Mouse (Mus musculus): Measurements from ENCODE around the gene Tsc22d4. TPM values are rescaled to one million over a fixed set of nuclear protein-coding genes. Genes with fewer than 3 reads are reported as not detected.

The Tsc22d4 gene
- total RNA-seq (2014; fragmentation: Nextera tagmentation), result 90.8 and 114 TPM in 2 replicates
- 74.5 and 93.5 TPM in 2 replicates for total RNA-seq (2017)
- 404 and 491 TPM in 2 replicates for polyA plus RNA-seq (2012)

GRCm38 (mm10) chr5:137745214-137746171 lies at the start of gene Tsc22d4:
Gene Tsc22d4 (plus strand): TSS chr5:137745730.
- ATAC-seq (ENCODE audit: extremely low read depth, insufficient number of reproducible peaks, low FRiP score, poor library complexity, severe bottlenecking) (peak; percentile 70), DNase-seq (ENCODE audit: low spot score) (peak; percentile 86)
- Histone ChIP-seq H3K27me3 (ENCODE audit: insufficient read depth, low read length) (no peaks in the 10 kb centered on the region), H3K4me1 (ENCODE audit: insufficient read depth, low read depth, low read length) (peaks cover 66% of the 10 kb centered on the region), H3K36me3 (replicated peaks) (peaks cover 29% of the 10 kb centered on the region), H3K9me3 (replicated peaks) (no peaks in the 10 kb centered on the region), H3K4me3 (ENCODE audit: low read depth, low read length) (peak within 1 kb of the TSS; percentile 88)
- TF ChIP-seq TAL1 (conservative IDR thresholded peaks at IDR 0.05; ENCODE audit: low read depth, low read length) (no peak), GATA2 (IDR thresholded peaks at IDR 0.05; ENCODE audit: borderline replicate concordance, low read depth, low read length) (no peak), CTCF (IDR thresholded peaks at IDR 0.05; ENCODE audit: low read depth, low read length) (no peak), GATA1 (IDR thresholded peaks at IDR 0.05; ENCODE audit: borderline replicate concordance, low read length) (no peak), POLR2AphosphoS5 (IDR thresholded peaks at IDR 0.05; ENCODE audit: insufficient replicate concordance, low read depth, low read length) (no peak)

- Histone ChIP-seq H3K4me3 (ENCODE audit: low read depth, low read length) (no peak overlapping the region), H3K36me3 (replicated peaks) (no peaks in the 10 kb centered on the region), H3K9me3 (replicated peaks) (no peaks in the 10 kb centered on the region), H3K27me3 (ENCODE audit: insufficient read depth, low read length) (no peaks in the 10 kb centered on the region), H3K4me1 (ENCODE audit: insufficient read depth, low read depth, low read length) (peaks cover 21% of the 10 kb centered on the region)
- ATAC-seq (ENCODE audit: extremely low read depth, insufficient number of reproducible peaks, low FRiP score, poor library complexity, severe bottlenecking) (no peak), DNase-seq (ENCODE audit: low spot score) (no peak)
- no peak for TF ChIP-seq GATA2 (IDR thresholded peaks at IDR 0.05; ENCODE audit: borderline replicate concordance, low read depth, low read length)
- TF ChIP-seq POLR2AphosphoS5 (IDR thresholded peaks at IDR 0.05; ENCODE audit: insufficient replicate concordance, low read depth, low read length), result no peak
- TF ChIP-seq CTCF (IDR thresholded peaks at IDR 0.05; ENCODE audit: low read depth, low read length), result no peak
- TF ChIP-seq TAL1 (conservative IDR thresholded peaks at IDR 0.05; ENCODE audit: low read depth, low read length), result no peak
- TF ChIP-seq GATA1 (IDR thresholded peaks at IDR 0.05; ENCODE audit: borderline replicate concordance, low read length), result no peak
Measured at GRCm38 (mm10) chr5:137695930-137696329, 49.6 kb upstream of the Tsc22d4 start.

GRCm38 (mm10) chr5:137699080-137699479 lies 46.5 kb upstream of the Tsc22d4 start:
- no peaks in the 10 kb centered on the region for H3K9me3 ChIP-seq (replicated peaks)
- H3K27me3 ChIP-seq (ENCODE audit: insufficient read depth, low read length), result peaks cover 5% of the 10 kb centered on the region; the same call in 1 of the 2 replicates
- H3K4me1 ChIP-seq (ENCODE audit: insufficient read depth, low read depth, low read length), result peaks cover 24% of the 10 kb centered on the region
- no peak overlapping the region for H3K4me3 ChIP-seq (ENCODE audit: low read depth, low read length)
- no peaks in the 10 kb centered on the region for H3K36me3 ChIP-seq (replicated peaks)
- ATAC-seq (ENCODE audit: extremely low read depth, insufficient number of reproducible peaks, low FRiP score, poor library complexity, severe bottlenecking) (no peak), DNase-seq (ENCODE audit: low spot score) (no peak)
- TF ChIP-seq CTCF (IDR thresholded peaks at IDR 0.05; ENCODE audit: low read depth, low read length), result no peak
- TF ChIP-seq GATA1 (IDR thresholded peaks at IDR 0.05; ENCODE audit: borderline replicate concordance, low read length), result no peak
- no peak for TF ChIP-seq TAL1 (conservative IDR thresholded peaks at IDR 0.05; ENCODE audit: low read depth, low read length)
- no peak for TF ChIP-seq GATA2 (IDR thresholded peaks at IDR 0.05; ENCODE audit: borderline replicate concordance, low read depth, low read length)
- TF ChIP-seq POLR2AphosphoS5 (IDR thresholded peaks at IDR 0.05; ENCODE audit: insufficient replicate concordance, low read depth, low read length), result no peak

- Histone ChIP-seq H3K4me1 (ENCODE audit: insufficient read depth, low read depth, low read length) (peaks cover 24% of the 10 kb centered on the region), H3K9me3 (replicated peaks) (no peaks in the 10 kb centered on the region), H3K36me3 (replicated peaks) (no peaks in the 10 kb centered on the region), H3K27me3 (ENCODE audit: insufficient read depth, low read length) (peaks cover 5% of the 10 kb centered on the region; the same call in 1 of the 2 replicates), H3K4me3 (ENCODE audit: low read depth, low read length) (no peak overlapping the region)
- TF ChIP-seq POLR2AphosphoS5 (IDR thresholded peaks at IDR 0.05; ENCODE audit: insufficient replicate concordance, low read depth, low read length) (no peak), TAL1 (conservative IDR thresholded peaks at IDR 0.05; ENCODE audit: low read depth, low read length) (no peak), GATA1 (IDR thresholded peaks at IDR 0.05; ENCODE audit: borderline replicate concordance, low read length) (no peak), GATA2 (IDR thresholded peaks at IDR 0.05; ENCODE audit: borderline replicate concordance, low read depth, low read length) (no peak), CTCF (IDR thresholded peaks at IDR 0.05; ENCODE audit: low read depth, low read length) (no peak)
- 0 out of 2 replicates have a peak, but pooled peaks have one; percentile 15 for ATAC-seq (ENCODE audit: extremely low read depth, insufficient number of reproducible peaks, low FRiP score, poor library complexity, severe bottlenecking)
- DNase-seq (ENCODE audit: low spot score), result peak; percentile 7
Measured at GRCm38 (mm10) chr5:137699850-137700249, 45.7 kb upstream of the Tsc22d4 start.

- no peak for ATAC-seq (ENCODE audit: extremely low read depth, insufficient number of reproducible peaks, low FRiP score, poor library complexity, severe bottlenecking)
- DNase-seq (ENCODE audit: low spot score), result no peak
- no peaks in the 10 kb centered on the region for H3K36me3 ChIP-seq (replicated peaks)
- TF ChIP-seq GATA2 (IDR thresholded peaks at IDR 0.05; ENCODE audit: borderline replicate concordance, low read depth, low read length), result no peak
- TF ChIP-seq TAL1 (conservative IDR thresholded peaks at IDR 0.05; ENCODE audit: low read depth, low read length), result no peak
- no peak for TF ChIP-seq GATA1 (IDR thresholded peaks at IDR 0.05; ENCODE audit: borderline replicate concordance, low read length)
- no peak for TF ChIP-seq CTCF (IDR thresholded peaks at IDR 0.05; ENCODE audit: low read depth, low read length)
- no peak for TF ChIP-seq POLR2AphosphoS5 (IDR thresholded peaks at IDR 0.05; ENCODE audit: insufficient replicate concordance, low read depth, low read length)
- H3K27me3 ChIP-seq (ENCODE audit: insufficient read depth, low read length), result peaks cover 7% of the 10 kb centered on the region; the same call in 1 of the 2 replicates
- H3K4me1 ChIP-seq (ENCODE audit: insufficient read depth, low read depth, low read length), result peaks cover 21% of the 10 kb centered on the region
- no peak overlapping the region for H3K4me3 ChIP-seq (ENCODE audit: low read depth, low read length)
- H3K9me3 ChIP-seq (replicated peaks), result no peaks in the 10 kb centered on the region
Measured at GRCm38 (mm10) chr5:137705242-137705641, 40.3 kb upstream of the Tsc22d4 start.
